Mouse (Mus musculus): Measurements from ENCODE around the gene Ifnlr1. TPM values are rescaled to one million over a fixed set of nuclear protein-coding genes. Genes with fewer than 3 reads are reported as not detected.

The Ifnlr1 gene
- polyA plus RNA-seq, 1 experiment from 2014 or later = 0.06 TPM

GRCm38 (mm10) chr4:135750896-135751295 lies 64.8 kb downstream of the Ifnlr1 start:
- Histone ChIP-seq H3K27me3 (replicated peaks) (no peaks in the 10 kb centered on the region; the same call in 1 of the 2 replicates), H3K27ac (no peak overlapping the region), H3K9ac (no peak overlapping the region), H3K36me3 (0 out of 2 replicates have a peak, but pooled peaks cover 2% of the 10 kb centered on the region), H3K4me3 (no peak overlapping the region), H3K4me1 (peaks cover 9% of the 10 kb centered on the region), H3K9me3 (replicated peaks) (0 out of 2 replicates have a peak, but pooled peaks cover 5% of the 10 kb centered on the region), H3K4me2 (no peak overlapping the region)
- WGBS (ENCODE audit: insufficient replicate concordance) = 61% methylated on average over 8 of the region's 8 CpGs
- ATAC-seq = no peak

- WGBS (ENCODE audit: insufficient replicate concordance) = 50% methylated on average over 7 of the region's 7 CpGs
- no peak overlapping the region for H3K27ac ChIP-seq
Observed at GRCm38 (mm10) chr4:135752106-135752778, 66.2 kb downstream of the Ifnlr1 start.

GRCm38 (mm10) chr4:135752779-135753164 lies 66.7 kb downstream of the Ifnlr1 start:
- no peak overlapping the region for H3K4me2 ChIP-seq
- 0 out of 2 replicates have a peak, but pooled peaks cover 5% of the 10 kb centered on the region for H3K9me3 ChIP-seq (replicated peaks)
- 0 out of 2 replicates have a peak, but pooled peaks cover under 1% of the 10 kb centered on the region for H3K27me3 ChIP-seq (replicated peaks)
- H3K4me1 ChIP-seq = peaks cover 9% of the 10 kb centered on the region
- WGBS (ENCODE audit: insufficient replicate concordance) = 62% methylated on average over 8 of the region's 8 CpGs
- no peak overlapping the region for H3K9ac ChIP-seq
- H3K27ac ChIP-seq = peak overlapping the region; percentile 57
- H3K4me3 ChIP-seq = no peak overlapping the region
- ATAC-seq = no peak
- 0 out of 2 replicates have a peak, but pooled peaks cover 2% of the 10 kb centered on the region for H3K36me3 ChIP-seq

More at GRCm38 (mm10) chr4:135752106-135752778, 66.2 kb downstream of the Ifnlr1 start:
- H3K9me3 ChIP-seq (replicated peaks) = 0 out of 2 replicates have a peak, but pooled peaks cover 5% of the 10 kb centered on the region
- H3K4me3 ChIP-seq = no peak overlapping the region
- no peak overlapping the region for H3K4me2 ChIP-seq
- H3K9ac ChIP-seq = no peak overlapping the region
- no peaks in the 10 kb centered on the region for H3K27me3 ChIP-seq (replicated peaks)
- 0 out of 2 replicates have a peak, but pooled peaks cover 2% of the 10 kb centered on the region for H3K36me3 ChIP-seq
- no peak for ATAC-seq
- peaks cover 9% of the 10 kb centered on the region for H3K4me1 ChIP-seq

Other genes with a start within 250 kb of the Ifnlr1 start
- gene Stpg1, start 191.5 kb upstream of the Ifnlr1 start, polyA plus RNA-seq (2016; fragmentation: Nextera tagmentation; extraction: Ambion mirVana) = 0.14 TPM in 1 of 2 replicates, not detected in the other
- 2.8 and 3.6 TPM in 2 replicates for gene Nipal3, start 191.2 kb upstream of the Ifnlr1 start, polyA plus RNA-seq (2016; fragmentation: Nextera tagmentation; extraction: Ambion mirVana)
- gene Grhl3, start 112.7 kb upstream of the Ifnlr1 start, polyA plus RNA-seq (2016; fragmentation: Nextera tagmentation; extraction: Ambion mirVana) = 1.0 and 1.1 TPM in 2 replicates
- 0.19 and 0.37 TPM in 2 replicates for gene Il22ra1, start 41.9 kb downstream of the Ifnlr1 start, polyA plus RNA-seq (2016; fragmentation: Nextera tagmentation; extraction: Ambion mirVana)
- gene Myom3, start 73.4 kb downstream of the Ifnlr1 start, polyA plus RNA-seq (2016; fragmentation: Nextera tagmentation; extraction: Ambion mirVana) = 0.11 and 0.18 TPM in 2 replicates
- gene Srsf10, start 169.5 kb downstream of the Ifnlr1 start, polyA plus RNA-seq (2016; fragmentation: Nextera tagmentation; extraction: Ambion mirVana) = 157 TPM in 2 replicates
- 91.1 and 98.9 TPM in 2 replicates for gene Pnrc2, start 187.6 kb downstream of the Ifnlr1 start, polyA plus RNA-seq (2016; fragmentation: Nextera tagmentation; extraction: Ambion mirVana)
- 3.9 and 4.3 TPM in 2 replicates for gene Cnr2, start 209.1 kb downstream of the Ifnlr1 start, polyA plus RNA-seq (2016; fragmentation: Nextera tagmentation; extraction: Ambion mirVana)
- 22.2 and 23.8 TPM in 2 replicates for gene Fuca1, start 234.4 kb downstream of the Ifnlr1 start, polyA plus RNA-seq (2016; fragmentation: Nextera tagmentation; extraction: Ambion mirVana)

All from liver, embryonic 12.5 days (tissue).